Mouse (Mus musculus) testis, adult 2 months (tissue): ENCODE measurements at regions not wholly inside any gene's neighbourhood (a gene's known extent, or its start where the extent isn't known, plus 50 kb on each side); places are given as distances from the start of the nearest gene placed in this dataset.

Experiments used
- CTCF ChIP-seq: fragments of 200-500 bp; IDR thresholded peaks from 2 replicates; pipeline ENCODE4 v1.5.1; 2012; ENCODE audit warnings: low read depth, mild to moderate bottlenecking, inconsistent platforms, low read length, moderate library complexity; ENCODE audit not compliant: control insufficient read depth, insufficient read depth, insufficient replicate concordance
- POLR2A ChIP-seq: fragments of 200-500 bp; IDR thresholded peaks from 2 replicates; pipeline ENCODE4 v1.6.1; 2012; ENCODE audit warnings: low read depth, mild to moderate bottlenecking, inconsistent platforms, low read length, moderate library complexity; ENCODE audit not compliant: control insufficient read depth

- no peak for TF ChIP-seq CTCF
- TF ChIP-seq POLR2A: no peak
These were observed 88.8 kb upstream of the Rbms1 start for GRCm38 (mm10) chr2:61051808-61052207.
